Mouse (Mus musculus): ENCODE measurements at regions not wholly inside any gene's neighbourhood (a gene's known extent, or its start where the extent isn't known, plus 50 kb on each side); places are given as distances from the start of the nearest gene placed in this dataset.
"Not testable (repeated sequence)": the region's sequence is repeated elsewhere in the genome, so short reads cannot be mapped to it uniquely, and the experiment has no call there.

DNA sequence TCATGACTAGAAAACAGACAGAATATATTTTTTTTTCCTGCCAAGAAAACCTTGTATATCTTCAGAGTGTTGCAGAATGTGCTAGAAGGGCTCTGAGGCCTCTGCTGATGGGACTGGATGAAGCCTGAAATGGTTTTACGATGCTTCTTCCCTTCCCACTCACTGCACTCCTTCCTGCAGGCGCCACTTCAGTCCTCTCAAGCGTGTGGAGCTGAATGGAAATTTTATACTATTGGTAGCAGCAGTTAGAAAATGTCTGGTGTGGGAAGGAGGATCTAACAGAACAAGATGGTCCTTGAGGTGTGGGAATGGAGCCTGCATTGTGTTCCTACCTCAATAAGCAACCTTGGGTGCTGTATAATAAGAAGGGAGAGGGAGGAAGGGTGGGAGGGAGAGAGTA, 166.1 kb upstream of the Smlr1 start:
- DNase-seq (ENCODE audit: low spot score), result no peak

DNA sequence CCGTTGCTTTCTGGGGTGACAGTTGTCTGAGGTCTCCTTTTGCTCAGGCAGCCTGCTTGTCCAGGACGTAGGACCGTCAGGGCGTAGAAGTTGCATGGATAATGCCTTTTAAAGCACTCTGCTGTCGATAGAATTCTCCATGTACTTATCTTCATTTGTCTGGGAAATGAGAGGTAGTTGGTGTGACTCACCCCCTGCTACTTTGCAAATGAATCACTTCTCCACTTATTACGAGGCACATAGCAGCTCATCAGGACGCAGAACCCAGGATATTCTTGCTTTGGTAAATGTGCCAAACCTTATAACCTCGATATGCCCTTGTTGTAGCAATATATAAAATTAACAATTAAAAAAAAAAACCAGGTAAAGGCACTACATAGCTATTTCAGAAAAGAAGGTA, 159.7 kb upstream of the Smlr1 start:
- no peak for DNase-seq (ENCODE audit: low spot score)

DNA sequence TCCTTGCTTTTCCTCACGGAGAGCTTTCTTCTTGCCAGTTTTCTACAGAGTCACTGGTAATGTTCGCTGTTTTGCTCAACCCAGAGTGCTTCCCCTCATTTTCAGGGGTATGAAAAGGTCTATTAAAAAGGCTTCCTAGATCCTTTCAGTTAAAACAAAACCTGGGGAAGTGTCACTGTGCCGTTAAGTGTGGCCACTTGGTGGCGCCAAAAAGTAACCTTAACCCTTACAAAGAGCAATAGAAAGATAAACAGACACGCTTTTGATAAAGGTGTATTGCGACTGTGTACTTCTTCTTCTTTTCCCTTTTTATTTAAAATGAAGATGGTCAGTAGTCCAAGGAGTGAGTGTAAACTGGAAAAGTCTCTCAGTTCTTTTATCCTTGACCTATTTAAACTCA, 145.2 kb upstream of the Smlr1 start:
- DNase-seq (ENCODE audit: low spot score), result peak; percentile 14

DNA sequence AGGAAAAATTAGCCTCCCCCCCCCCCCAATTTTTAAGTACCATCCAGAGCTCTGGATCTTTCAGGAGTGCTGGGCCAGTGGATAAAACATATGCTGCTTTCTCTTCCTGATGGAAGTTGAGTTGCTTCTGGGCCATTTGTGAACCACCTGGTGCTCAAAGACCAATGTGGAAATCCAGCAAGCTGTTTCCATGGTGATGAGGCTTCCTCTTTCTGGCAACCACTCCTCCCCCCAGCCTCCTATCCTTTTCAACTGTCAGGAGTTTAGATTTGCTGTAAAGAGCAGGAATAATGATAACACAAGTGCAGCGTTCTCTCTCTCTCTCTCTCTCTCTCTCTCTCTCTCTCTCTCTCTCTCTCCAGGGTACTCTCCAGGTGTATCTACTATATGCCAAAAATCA, 141.8 kb upstream of the Smlr1 start:
- DNase-seq (ENCODE audit: low spot score), result no peak

DNA sequence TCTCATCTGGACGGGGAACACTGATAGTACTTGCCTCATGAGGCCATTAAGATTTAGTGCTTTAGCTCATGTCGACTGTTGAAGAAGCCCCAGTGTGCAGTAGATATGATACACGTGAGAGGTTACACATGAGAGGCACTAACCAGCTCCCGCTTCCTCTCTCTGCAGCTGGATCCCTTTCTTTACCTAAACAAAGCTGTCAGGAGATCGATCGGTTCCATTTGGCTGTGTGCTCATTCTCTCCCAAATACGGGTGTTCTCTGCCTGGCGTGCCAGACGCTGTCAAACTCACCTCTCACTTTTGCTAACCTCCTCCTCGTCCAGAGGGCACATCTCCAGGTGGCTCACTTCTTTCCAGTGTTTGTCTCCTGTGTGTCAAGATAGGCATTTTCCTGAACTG, 139.3 kb upstream of the Smlr1 start:
- no peak for DNase-seq (ENCODE audit: low spot score)

DNA sequence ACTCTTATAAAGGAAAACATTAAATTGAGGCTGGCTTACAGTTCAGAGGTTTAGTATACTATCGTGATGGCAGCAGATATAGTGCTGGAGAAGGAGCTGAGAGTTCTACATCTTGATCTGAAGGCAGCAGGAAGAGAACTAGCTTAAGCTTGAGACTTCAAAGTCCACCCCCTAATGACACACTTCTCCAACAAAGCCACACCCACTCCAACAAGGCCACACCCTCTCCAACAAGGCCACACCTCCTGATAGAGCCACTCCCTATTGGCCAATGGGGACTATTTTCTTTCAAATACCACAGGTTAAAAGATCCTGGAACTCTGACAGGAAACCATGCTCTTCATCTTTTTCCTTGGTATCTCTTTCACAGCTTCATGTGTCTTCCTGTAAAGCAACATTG, 134.0 kb upstream of the Smlr1 start:
- no peak for DNase-seq (ENCODE audit: low spot score)

DNA sequence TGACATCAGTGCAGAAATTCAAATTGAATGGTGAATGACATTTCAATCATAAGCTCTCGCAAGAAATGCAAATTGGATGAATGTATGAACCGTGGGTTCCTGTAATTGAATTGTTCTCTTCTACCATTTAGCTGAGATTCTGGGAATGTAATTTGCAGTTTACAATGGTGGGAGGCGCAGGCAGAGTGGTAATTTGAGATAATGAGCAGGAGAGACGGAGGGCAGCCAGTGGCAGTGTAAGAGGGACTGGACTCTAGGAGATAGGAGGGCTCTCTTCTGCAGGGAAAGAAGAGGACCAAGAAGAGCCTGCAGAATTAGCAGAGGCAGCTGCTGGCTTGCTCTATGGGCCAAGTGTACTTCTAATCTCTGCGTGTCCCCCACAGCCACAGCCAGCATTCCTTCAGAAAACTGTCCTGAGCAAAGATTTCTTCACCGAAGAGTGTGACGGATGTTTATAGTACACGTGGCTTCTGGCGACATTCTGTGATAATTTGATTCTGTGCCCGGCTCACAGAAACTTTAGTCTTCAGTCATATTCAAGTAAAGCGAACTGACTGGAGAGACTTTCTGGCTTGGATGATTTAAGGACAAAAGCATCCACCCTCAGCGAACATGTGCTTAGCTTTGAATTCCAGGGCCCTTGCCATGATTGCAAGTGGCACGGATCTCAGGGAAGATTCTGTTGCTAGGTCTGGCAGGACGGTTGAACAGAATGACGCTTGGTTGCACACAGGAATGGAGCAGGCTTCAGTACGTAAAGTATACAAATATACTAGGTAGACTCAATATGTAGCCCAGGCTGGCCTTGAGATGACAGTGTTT, 116.9 kb upstream of the Smlr1 start:
- DNase-seq (ENCODE audit: low spot score), result no peak

DNA sequence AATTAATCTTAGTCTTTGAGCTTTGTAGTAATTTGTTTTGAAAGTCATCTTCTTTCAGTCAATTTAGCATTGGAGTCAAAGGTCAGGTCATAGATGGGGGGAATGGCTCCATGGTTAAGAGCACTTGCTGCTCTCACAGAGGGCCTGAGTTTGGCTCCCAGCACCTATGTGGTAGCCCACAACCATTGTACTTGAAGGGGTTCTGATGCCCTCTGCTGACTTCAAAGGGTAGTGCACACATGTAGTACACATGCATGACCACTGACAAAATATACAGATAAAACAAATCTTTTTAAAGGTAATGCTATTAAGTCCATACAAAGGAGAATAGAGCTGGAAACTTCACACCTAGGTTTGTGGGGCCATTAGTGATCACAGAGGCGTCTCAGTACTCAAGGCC, 111.7 kb upstream of the Smlr1 start:
- no peak for DNase-seq (ENCODE audit: low spot score)

DNA sequence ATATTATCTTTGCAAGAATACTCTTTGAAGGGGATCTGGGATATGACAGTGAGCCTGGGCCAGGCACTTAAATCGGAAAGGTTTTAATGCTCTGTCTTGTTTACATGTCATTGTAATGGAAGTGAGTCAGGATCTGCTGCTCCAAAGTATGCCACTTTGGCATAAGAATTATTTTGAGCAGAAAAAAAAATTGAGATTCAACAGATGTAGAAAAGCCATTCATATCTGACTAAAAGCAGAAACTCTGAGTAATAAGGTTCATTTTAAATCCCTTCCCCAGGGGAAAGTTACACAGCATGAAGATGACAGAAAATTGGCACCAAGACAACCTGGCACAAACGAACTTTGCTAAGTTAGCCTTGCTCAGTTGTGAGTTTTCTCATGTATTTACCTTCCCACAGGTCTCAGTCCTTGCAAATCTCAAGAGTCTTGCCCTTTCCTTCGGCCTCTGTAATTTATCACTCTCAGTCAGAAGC, 107.5 kb upstream of the Smlr1 start:
- no peak for DNase-seq (ENCODE audit: low spot score)

DNA sequence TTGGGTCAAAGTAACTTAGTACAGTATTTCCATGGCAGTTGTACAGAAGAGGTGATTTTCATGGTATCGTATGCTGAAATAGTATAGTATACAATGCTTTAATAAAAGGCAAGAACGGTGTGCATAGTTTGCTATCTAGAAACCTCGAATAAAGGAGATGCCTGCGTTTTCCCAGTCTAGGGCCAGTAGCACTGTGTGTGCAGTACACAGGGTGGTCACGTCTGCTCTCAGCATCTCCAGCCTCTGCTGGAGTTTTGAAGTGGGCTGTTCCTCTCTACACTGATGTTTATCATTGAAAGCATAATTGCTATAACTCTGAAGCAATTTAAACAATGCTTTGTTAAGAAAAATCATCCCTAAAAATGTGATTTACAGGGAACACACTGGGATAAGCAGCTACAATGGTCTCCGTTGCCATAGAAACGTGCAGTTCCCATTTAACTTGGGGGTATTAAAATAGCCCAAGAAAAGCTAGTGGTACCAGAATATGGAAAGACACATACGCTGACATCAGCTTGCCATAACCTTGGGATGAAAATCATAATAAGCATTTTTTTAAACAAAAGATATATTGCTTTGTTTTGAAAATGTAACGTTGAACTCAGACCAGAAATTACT, 106.1 kb upstream of the Smlr1 start:
- DNase-seq (ENCODE audit: low spot score), result no peak

DNA sequence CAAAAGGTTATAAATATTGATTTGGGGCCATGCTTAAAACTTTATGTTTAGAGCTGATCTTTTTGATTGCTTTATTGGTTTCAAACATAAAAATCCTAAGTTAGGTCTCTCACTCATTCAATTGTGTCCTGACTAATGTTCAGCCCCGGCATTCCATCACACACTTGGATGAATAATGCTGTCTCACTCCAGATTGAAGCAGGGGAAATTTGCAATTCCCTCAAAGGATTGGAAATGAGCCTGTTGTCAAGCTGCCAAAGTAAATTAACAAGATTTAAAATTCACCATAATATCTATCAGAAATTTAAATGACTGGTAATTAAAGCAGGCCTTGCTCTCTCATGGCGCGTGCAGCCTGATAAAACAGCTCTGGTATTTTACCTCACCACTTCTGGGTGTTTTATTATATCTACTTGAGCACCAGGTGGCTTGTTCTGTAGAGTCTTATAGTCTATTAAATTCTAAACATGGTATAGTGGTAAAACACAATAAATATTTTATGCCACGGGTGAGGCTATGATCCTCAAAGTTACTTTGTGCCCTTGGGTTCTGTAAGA, 97.1 kb upstream of the Smlr1 start:
- no peak for DNase-seq (ENCODE audit: low spot score)

DNA sequence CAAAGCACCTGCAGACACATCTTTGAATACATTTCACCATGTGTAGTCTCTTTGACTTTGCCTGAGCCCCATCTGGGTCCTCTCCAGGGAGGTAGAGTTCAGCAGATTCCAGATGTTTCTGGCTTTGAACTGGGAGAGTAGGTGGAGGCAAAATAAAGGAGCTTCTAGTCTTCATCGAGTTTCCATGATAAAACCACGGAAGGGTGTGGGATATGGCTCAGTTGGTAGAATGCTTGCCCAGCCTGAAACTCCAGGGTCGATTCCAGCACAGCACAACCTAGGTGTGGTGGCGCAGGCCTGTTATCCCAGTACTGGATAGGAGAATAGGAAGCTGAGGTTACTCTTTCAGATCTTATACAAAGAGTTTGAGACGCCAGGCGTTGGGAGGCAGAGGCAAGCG, 96.2 kb upstream of the Smlr1 start:
- DNase-seq (ENCODE audit: low spot score), result no peak

DNA sequence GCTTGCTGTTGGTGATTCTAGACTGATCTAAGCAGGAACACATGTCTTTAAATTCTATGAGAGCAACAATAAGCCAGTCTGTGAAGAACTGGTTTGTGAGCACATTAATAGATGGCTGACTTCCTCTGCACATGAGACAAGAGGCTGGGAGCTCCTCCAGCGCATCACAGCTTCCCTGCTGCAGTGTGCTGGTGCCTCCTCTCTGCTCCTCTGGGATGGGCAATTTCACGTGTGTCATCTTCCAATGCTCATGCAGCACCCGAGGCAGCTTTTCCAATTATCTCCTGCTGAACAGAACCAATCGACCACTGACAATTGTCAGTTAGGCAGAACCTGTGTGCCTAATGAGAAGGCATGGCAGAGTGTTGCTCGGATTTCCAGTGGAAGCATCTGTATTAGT, 86.5 kb upstream of the Smlr1 start:
- DNase-seq (ENCODE audit: low spot score), result no peak

DNA sequence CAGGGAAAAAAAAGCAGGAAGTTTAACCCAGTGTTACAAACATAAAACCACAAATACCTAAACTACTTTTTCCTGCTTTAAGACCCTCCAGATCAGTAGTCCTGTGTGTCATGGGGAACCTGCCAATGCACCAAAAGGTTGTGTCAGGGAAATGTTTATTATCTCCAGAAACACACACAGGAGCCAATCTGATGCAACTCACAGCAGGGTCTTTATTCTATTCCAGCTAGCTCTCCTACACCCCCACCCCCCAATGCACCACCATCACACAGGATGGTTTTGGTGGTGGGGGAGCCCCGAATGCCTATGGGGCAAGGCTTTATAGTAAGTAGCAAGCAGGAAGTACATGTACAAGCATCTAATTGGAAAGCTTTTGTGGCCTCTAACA, 85.7 kb upstream of the Smlr1 start:
- not testable (repeated sequence) for DNase-seq (ENCODE audit: low spot score)

DNA sequence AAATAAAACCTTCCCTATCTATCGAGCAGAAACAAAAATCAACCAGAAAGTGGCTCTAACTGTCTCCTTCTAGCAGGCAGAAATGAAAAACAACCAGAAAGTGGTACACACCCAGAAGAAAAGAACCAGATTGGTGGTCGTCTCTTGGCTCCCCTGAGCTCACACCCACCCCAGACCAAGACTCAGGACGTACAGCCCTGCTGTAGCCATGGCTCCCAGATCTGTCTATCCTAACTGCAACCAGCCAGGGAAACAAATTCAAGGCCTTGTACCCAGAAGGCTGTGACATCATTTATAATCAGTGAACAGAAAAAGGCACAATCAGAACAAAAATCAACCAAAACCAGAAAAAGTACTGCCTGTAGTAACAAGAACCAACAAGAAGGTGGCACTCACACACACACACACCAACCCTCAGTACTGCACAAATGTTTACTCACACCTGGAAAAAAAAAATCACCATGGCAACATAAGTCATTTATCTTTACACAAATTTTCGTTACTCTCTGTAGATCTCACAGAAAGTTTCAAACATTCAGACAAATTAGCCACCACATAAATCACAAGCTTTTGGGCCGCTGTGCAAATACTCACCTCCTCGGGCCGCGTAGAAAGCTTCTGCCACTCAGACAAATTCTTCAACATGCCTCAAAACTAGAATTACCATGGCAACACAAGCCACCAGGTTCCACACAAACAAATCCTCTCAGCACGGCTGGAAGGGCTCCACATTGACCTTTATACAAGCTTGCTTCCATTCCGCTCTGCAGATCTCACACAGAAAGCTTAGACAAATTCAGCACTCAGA, 85.1 kb upstream of the Smlr1 start:
- DNase-seq (ENCODE audit: low spot score), result no peak

DNA sequence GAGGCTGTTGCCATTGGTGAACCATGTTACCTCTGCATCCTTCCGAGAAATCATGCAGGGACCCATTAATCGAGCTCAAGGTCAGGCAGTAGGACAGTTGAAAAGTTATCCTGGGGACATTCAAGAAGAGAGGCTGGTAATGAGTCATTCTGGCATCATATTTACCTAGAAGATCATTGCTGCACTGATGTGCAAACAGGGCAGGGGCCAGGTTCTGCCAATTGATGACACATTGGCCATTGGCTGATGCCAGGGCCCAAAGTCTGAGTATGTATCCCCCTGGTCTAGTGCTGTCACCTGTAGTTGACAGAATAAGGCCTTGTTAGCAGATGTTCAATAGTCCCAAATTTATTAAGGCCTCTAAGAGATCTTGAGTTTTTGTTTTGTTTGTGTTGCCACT, 83.6 kb upstream of the Smlr1 start:
- DNase-seq (ENCODE audit: low spot score), result no peak

DNA sequence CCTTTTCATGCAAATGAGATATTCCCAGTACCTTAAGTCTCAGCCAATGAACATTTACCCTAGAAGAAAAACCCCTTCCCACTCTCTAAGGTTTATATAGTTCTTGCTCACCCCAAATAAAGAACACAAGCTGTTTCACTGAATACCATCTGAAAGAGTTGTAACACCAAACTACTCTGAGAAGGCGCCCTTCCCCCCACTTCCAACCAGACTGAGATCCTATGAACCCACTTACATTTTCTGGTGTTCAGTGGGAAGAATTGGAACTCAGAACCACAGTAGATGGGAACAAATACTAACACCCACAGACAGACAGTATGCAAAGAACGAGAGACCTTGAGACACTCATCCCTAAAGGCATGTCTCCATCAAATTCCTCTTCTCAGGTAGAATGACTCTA, 65.4 kb upstream of the Smlr1 start:
- DNase-seq (ENCODE audit: low spot score), result no peak

DNA sequence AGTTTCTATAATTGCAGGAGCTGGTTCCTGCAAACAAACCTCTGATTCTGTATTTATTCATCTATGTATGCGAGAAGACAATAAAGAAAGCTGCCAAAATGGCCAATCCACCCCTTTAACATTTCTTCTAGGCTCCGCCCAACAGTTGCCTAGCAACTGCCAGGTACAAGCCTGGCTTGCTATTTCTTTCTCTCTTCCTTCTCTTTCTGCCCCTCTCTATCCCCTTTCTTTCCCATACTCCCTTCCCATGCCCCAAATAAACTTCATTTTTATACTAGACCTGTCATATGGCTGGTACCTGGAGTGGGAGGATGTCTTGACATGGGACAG, 53.2 kb upstream of the Smlr1 start:
- DNase-seq (ENCODE audit: low spot score), result no peak

DNA sequence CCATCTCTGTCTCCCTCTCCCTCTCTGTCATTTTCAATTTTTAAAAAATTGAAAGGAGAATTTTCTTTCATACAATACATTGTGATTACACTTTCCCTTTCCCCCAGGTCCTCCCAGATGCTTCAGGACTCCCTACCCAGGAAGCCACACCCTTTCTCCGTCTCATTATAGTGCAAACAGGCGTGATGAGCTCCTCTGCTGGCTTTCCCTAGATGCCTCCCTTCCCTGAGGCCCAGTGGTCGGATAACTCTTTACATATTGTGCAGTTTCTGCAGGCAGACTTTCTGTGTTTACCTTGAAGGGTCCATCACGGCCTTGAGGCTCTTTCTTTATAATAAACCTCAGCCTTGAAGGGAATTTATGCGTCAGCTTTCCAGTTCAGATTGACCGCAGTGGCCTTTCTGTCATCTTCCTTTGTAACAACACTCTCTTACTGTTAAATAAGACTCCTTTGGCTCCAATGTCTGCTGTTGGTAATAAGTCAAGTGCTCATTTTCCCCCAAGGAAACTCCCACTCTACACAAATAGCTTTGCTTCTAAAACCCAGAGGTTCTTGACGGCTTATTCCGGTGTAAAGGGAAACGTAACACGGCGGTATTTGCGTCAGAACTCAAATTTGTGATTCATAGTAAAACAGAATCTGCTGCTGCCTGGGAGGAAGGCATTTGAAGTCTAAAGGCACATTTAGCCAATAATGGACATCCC, 52.7 kb upstream of the Smlr1 start:
- DNase-seq (ENCODE audit: low spot score), result no peak

Measured in gastrocnemius, adult 18-20 months (tissue).